Mouse (Mus musculus) olfactory bulb, adult 2 months (tissue): ENCODE data around the gene Dnajc2. TPM values are rescaled to one million over a fixed set of nuclear protein-coding genes. Genes with fewer than 3 reads are reported as not detected.
A peak's percentile ranks its signal among the peaks of the same experiment; 100 is the strongest.

ENCODE experiments used
- H3K27ac ChIP-seq: fragments of 200-500 bp; 2 replicates; pipeline ENCODE4 v1.5.1; 2012; ENCODE audit warnings: low read depth, low read length; ENCODE audit not compliant: insufficient read depth
- H3K4me1 ChIP-seq: fragments of 200-500 bp; 2 replicates; pipeline ENCODE4 v1.6.1; 2012; ENCODE audit warnings: low read length; ENCODE audit not compliant: control insufficient read depth, insufficient read depth
- H3K4me3 ChIP-seq: fragments of 200-500 bp; 2 replicates; pipeline ENCODE4 v1.5.1; 2012; ENCODE audit warnings: mild to moderate bottlenecking, low read depth, low read length, moderate library complexity; ENCODE audit not compliant: insufficient read depth
- CTCF ChIP-seq: fragments of 200-500 bp; IDR thresholded peaks from 2 replicates; pipeline ENCODE4 v1.5.1; 2012; ENCODE audit warnings: low read depth, mild to moderate bottlenecking, low read length, moderate library complexity; ENCODE audit not compliant: insufficient read depth
- POLR2A ChIP-seq: fragments of 200-500 bp; IDR thresholded peaks from 2 replicates; pipeline ENCODE4 v1.6.1; 2012; ENCODE audit warnings: mild to moderate bottlenecking, low read depth, low read length, moderate library complexity; ENCODE audit not compliant: insufficient read depth
- WGBS: fragments of 180-500 bp; shearing (Covaris S2); methylation state at CpG from one replicate; pipeline ENCODE4 v1.1.7; 2018; 5-methylcytosine and 5-hydroxymethylcytosine counted together
- polyA plus RNA-seq: library from polyadenylated mRNA; stranded (reverse); fragments of >200 nt; gene quantifications from 2 replicates; pipeline ENCODE4 v1.2.4, GENCODE M21; 2012; ENCODE audit warnings: low replicate concordance; ENCODE audit not compliant: missing spikeins, insufficient read depth, insufficient read length

Dnajc2 gene
- polyA plus RNA-seq, 1 experiment, result not detected

DNA sequence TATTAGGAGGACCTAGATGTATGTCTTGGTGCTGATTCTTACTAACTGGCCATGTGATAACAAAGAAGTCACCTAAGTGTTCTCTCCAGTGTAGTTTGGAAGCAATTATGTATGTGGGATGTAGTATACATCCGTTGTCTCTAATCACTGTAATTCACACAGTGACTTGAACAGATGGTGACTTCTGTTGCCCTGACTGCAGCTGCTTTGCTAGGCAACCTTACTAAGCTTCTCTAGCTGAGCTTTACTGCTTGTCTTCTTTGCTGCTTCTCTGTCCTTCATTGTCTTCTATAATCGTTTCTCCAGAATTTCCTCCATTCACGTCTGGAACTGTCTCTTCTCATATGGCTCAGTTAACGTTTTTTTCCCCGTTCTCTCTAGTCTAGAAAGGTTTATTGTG is 4.0 kb upstream of the Dnajc2 start:
- 26% methylated on average over 5 of the region's 5 CpGs for WGBS
- H3K4me1 ChIP-seq, result peaks cover 6% of the 10 kb centered on the region
- no peak for TF ChIP-seq POLR2A
- TF ChIP-seq CTCF, result no peak
- H3K27ac ChIP-seq, result peak overlapping the region; percentile 76
- 0 out of 2 replicates have a peak overlapping the region, but pooled peaks have one; percentile 7 for H3K4me3 ChIP-seq

DNA sequence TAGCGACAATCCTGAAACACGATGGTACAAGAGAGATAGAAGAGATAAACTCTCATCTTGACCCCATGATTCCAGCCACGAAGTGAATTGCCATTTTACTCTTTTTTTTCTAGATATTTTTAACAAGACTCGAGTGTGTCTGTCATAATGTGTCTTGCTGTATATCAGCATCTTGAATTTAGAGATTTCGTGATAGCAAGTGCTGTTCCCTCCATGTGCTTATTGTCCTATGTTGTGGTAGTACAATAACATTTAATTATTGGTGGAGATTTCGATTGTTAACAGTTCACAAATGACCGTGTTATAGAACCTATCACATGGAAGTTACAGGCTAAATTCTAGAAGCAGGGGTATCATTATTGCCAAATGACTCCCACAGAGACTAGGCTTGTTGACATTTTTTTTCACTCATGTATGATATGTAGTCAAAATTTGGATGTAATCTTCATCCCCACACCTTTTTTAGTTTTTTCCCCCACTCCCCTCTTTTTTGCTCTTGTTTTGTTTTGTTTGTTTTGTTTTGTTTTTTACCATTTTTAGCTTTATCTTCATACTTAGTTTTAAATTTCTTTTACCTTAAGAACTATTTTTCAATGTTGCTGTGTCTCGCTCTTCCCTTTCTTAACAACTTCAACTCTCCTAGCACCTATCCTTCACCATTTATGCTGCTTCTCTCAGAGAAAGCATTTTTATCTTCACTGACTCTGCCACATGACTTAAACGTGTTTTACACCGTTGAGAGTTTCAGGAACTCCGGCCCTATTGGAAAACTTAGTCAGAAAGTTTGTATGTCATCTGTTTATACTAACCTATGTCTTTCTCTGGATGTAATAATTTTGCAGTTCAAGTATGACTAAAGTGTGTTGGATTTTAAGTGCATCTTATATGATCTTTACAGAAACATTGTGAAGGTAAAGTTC is 2.4 kb upstream of the Dnajc2 start:
- peaks cover 7% of the 10 kb centered on the region for H3K4me1 ChIP-seq
- peak overlapping the region; percentile 97 for H3K4me3 ChIP-seq
- 0 out of 2 replicates have a peak overlapping the region, but pooled peaks have one; percentile 88 for H3K27ac ChIP-seq
- TF ChIP-seq POLR2A (no peak), CTCF (no peak)
- WGBS, result 28% methylated on average over 11 of the region's 11 CpGs

DNA sequence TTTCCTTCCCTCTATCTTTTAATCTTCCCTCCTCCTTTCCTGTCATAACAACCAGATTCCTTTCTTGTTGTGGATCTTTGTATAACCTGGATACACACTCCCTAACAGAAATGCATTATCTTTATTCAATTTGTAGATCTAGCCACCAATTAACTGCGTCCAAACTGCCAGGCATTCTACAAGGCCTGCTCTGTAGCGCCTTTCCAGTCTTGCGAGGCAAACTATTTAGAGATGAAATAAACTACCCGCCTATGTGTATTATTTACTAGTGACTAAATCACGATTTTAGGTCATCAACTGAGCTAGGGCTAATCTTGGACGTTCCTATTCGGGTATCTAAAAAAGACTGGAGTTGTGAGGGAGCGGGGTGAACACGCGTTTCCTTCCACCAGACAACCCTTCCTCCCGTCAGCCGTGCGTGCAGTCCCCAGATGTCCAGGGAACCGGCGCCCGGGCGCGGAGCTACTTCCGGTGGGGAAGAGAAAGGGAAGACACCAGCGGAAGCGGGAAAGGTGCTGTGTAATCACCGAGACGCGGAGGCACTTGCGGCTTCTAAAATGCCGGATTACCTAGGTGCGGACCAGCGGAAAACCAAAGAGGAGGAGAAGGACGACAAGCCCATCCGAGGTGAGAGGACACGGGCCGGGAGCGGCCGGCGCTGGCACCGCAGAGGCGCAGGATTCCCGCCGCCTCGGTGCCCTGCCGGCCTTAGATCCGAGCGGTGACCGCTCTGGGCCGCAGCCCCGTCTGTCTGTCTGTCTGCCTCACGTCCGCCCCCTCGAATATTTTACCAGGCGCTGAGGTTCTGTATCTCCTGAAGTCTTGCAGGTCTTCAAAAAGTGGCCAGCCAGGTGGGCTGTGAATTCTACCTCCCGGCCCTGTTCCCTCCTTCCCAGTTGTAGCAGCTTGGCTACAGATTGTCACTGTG is 1.5 kb upstream of the Dnajc2 start:
- under 1% methylated on average over 51 of the region's 51 CpGs for WGBS
- peak overlapping the region; percentile 88 for H3K27ac ChIP-seq
- peaks cover 7% of the 10 kb centered on the region for H3K4me1 ChIP-seq
- H3K4me3 ChIP-seq, result peak overlapping the region; percentile 97
- TF ChIP-seq CTCF (no peak), POLR2A (peak; percentile 54; the same call in 1 of the 2 replicates)

DNA sequence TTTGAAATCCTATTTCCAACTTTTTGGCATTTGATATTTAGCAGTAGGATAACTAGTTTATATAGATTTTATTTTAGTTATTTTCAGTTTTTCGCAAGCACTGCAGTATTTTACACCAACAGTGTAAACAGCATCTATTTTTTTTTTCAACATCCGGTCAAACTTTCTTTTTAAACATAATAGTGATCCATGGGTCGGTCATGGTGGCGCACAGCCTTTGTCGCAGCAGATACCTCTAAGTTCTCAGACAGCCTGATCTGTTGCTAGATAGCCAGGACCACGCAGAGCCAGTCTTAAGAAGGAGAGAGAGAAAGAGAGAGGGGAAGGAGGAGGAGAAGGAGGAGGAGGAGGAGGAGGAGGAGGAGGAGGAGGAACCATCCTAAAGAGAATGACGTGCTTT is 725 bp upstream of the Dnajc2 start:
- Histone ChIP-seq H3K27ac (no peak overlapping the region), H3K4me3 (no peak overlapping the region), H3K4me1 (peaks cover 7% of the 10 kb centered on the region)
- TF ChIP-seq CTCF (no peak), POLR2A (no peak)
- 78% methylated on average over 7 of the region's 7 CpGs for WGBS

GRCm38 (mm10) chr5:21784161-21785052 is 644 bp downstream of the Dnajc2 start:
- no peak for TF ChIP-seq POLR2A
- TF ChIP-seq CTCF, result no peak
- Histone ChIP-seq H3K27ac (no peak overlapping the region), H3K4me3 (peak overlapping the region; percentile 67), H3K4me1 (peaks cover 7% of the 10 kb centered on the region)
- under 1% methylated on average over 51 of the region's 51 CpGs for WGBS

DNA sequence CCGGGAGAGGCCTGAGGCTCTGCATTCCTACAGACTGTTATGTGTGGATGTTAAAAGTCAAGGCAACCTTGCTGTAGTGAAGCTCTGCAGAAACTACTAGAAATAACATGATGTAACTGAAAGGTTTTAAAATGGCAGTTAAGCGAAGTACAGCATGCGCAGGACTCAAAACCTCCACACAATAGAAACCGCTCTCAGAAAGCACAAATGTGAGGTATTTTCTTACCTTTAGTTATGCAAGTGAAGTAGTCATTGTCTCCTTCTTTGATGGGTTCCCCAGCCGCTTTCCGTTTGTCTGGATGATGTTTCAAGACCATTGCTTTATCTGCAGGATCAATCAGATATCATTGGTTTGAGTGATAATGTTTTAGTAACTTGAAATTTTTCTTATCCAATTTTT is 8.6 kb downstream of the Dnajc2 start:
- no peak for TF ChIP-seq POLR2A
- no peak for TF ChIP-seq CTCF
- H3K4me1 ChIP-seq, result no peaks in the 10 kb centered on the region
- H3K4me3 ChIP-seq, result no peak overlapping the region
- no peak overlapping the region for H3K27ac ChIP-seq
- WGBS, result 94% methylated on average over 6 of the region's 6 CpGs

DNA sequence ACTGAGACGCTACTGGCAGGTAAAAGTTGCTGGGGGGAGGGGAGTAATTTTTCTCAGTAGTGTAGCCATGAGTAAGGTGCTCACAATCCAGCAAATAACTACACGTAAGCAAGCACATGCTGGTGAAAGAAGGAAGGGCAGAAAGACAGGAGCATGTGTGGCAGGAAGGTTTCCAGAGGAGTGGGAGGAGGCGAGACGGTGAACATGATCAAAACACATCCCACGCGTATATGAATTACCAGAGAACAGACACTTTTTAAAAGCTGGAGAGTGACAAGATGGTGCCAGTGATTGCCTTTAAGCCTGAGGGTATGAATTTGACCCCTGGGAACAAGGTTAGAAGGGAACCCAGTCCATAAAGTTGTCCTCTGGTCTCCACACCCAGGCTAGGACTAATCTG is 15.2 kb downstream of the Dnajc2 start:
- no peak overlapping the region for H3K4me3 ChIP-seq
- TF ChIP-seq POLR2A, result no peak
- TF ChIP-seq CTCF, result no peak
- H3K27ac ChIP-seq, result no peak overlapping the region
- WGBS, result 90% methylated on average over 6 of the region's 6 CpGs
- no peaks in the 10 kb centered on the region for H3K4me1 ChIP-seq

GRCm38 (mm10) chr5:21768506-21768905 is 16.5 kb downstream of the Dnajc2 start:
- TF ChIP-seq POLR2A, result no peak
- no peak for TF ChIP-seq CTCF
- WGBS, result 86% methylated on average over 4 of the region's 4 CpGs

More at GRCm38 (mm10) chr5:21768506-21768905, 16.5 kb downstream of the Dnajc2 start:
- H3K4me3 ChIP-seq, result no peak overlapping the region
- H3K27ac ChIP-seq, result no peak overlapping the region
- no peaks in the 10 kb centered on the region for H3K4me1 ChIP-seq
